Mouse (Mus musculus): ENCODE measurements around the gene Cpped1.

DNA sequence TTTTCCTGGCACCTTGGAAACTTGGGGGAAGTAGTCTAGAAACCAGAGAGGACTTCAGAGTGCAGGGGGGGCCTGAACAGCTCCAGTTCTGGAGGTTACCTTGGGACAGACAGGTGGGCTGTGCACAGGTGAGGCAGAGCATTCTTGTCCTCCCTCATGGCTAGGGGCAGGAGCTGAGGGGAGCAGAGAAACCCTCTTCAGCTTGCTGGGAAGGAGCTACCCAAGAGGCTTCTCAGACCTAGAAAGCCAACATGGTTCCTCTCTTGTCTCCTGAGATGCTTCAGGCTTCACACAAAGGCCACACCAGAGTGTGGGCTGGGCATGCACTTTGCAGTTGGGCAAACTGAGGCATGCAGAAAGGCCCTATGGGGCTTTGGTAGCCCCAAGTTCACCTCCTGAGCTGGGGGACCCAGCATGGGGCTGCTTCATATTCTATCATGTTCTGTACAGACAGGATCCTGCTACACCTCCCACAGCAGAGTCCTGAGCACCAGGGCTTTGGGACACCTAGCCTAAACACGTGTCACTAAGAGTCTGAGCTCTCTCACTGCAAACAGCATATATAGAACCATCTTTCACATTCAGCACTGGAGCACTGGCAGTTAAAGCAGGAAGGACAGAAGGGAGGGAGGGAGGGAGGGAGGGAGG, 152.5 kb downstream of the Cpped1 start:
- no peak for TF ChIP-seq POLR2A (IDR thresholded peaks at IDR 0.05; ENCODE audit: extremely low read depth, insufficient read depth, low read length)
- TF ChIP-seq CTCF (IDR thresholded peaks at IDR 0.05; ENCODE audit: low read depth, low read length), result no peak
